Mouse (Mus musculus) thymus, postnatal 0 days (tissue): ENCODE data around the gene Glt1d1. TPM values are rescaled to one million over a fixed set of nuclear protein-coding genes. Genes with fewer than 3 reads are reported as not detected.

ENCODE experiments used
- DNase-seq: peaks from one replicate; pipeline ENCODE4 v3.0.0-alpha.2; 2015; ENCODE audit warnings: low spot score
- polyA plus RNA-seq: library from polyadenylated mRNA; unstranded; fragments of >200 nt; fragmentation: Nextera tagmentation; extraction: Ambion mirVana; gene quantifications from 2 replicates; pipeline ENCODE4 v1.2.1, GENCODE M21; 2015

Glt1d1 gene
- 0.06 and 0.14 TPM in 2 replicates for polyA plus RNA-seq

- DNase-seq = no peak
Measured at GRCm38 (mm10) chr5:127632167-127633145, at the start of gene Glt1d1, which contains the start of gene Slc15a4. Gene Glt1d1 (plus strand): TSS chr5:127632262. Gene Slc15a4 (minus strand): TSS chr5:127632897.

GRCm38 (mm10) chr5:127583658-127584057 is 48.4 kb upstream of the Glt1d1 start:
- no peak for DNase-seq

GRCm38 (mm10) chr5:127587854-127588253 is 44.2 kb upstream of the Glt1d1 start:
- no peak for DNase-seq

GRCm38 (mm10) chr5:127592406-127592805 is 39.7 kb upstream of the Glt1d1 start:
- DNase-seq = no peak

- DNase-seq = no peak
Measured at GRCm38 (mm10) chr5:127592854-127593253, 39.2 kb upstream of the Glt1d1 start.

GRCm38 (mm10) chr5:127595676-127596075 is 36.4 kb upstream of the Glt1d1 start:
- DNase-seq = no peak

GRCm38 (mm10) chr5:127596862-127597261 is 35.2 kb upstream of the Glt1d1 start:
- no peak for DNase-seq

GRCm38 (mm10) chr5:127602996-127603395 is 29.1 kb upstream of the Glt1d1 start:
- DNase-seq = no peak

GRCm38 (mm10) chr5:127607507-127607906 is 24.6 kb upstream of the Glt1d1 start:
- no peak for DNase-seq

- DNase-seq = no peak
Measured at GRCm38 (mm10) chr5:127609191-127609714, 22.8 kb upstream of the Glt1d1 start.

GRCm38 (mm10) chr5:127610787-127611509 is 21.1 kb upstream of the Glt1d1 start:
- DNase-seq = no peak

GRCm38 (mm10) chr5:127611881-127612280 is 20.2 kb upstream of the Glt1d1 start:
- no peak for DNase-seq

GRCm38 (mm10) chr5:127612397-127612796 is 19.7 kb upstream of the Glt1d1 start:
- DNase-seq = no peak

GRCm38 (mm10) chr5:127615459-127615858 is 16.6 kb upstream of the Glt1d1 start:
- DNase-seq = no peak

- DNase-seq = peak; percentile 7
Measured at GRCm38 (mm10) chr5:127616151-127616550, 15.9 kb upstream of the Glt1d1 start.

- peak; percentile 96 for DNase-seq
Measured at GRCm38 (mm10) chr5:127616884-127617635, 15.0 kb upstream of the Glt1d1 start.

GRCm38 (mm10) chr5:127618834-127619233 is 13.2 kb upstream of the Glt1d1 start:
- DNase-seq = no peak

GRCm38 (mm10) chr5:127620371-127620770 is 11.7 kb upstream of the Glt1d1 start:
- no peak for DNase-seq

GRCm38 (mm10) chr5:127621108-127621507 is 11.0 kb upstream of the Glt1d1 start:
- no peak for DNase-seq

GRCm38 (mm10) chr5:127624427-127625213 is 7.4 kb upstream of the Glt1d1 start:
- no peak for DNase-seq
